Mouse (Mus musculus) limb, embryonic 12.5 days (tissue): ENCODE data around the gene Plekhg4. TPM values are rescaled to one million over a fixed set of nuclear protein-coding genes. Genes with fewer than 3 reads are reported as not detected.

Experiments used
- polyA plus RNA-seq: library from polyadenylated mRNA; unstranded; fragments of >200 nt; fragmentation: Nextera tagmentation; extraction: Ambion mirVana; gene quantifications from 2 replicates; pipeline ENCODE4 v1.2.1, GENCODE M21; 2016

Plekhg4 gene
- polyA plus RNA-seq, 1 experiment from 2014 or later = 0.80 TPM

Other genes starting within 250 kb of the Plekhg4 start
- not detected in 2 replicates for gene Ces4a, start 241.5 kb upstream of the Plekhg4 start, polyA plus RNA-seq
- gene Cbfb, start 202.6 kb upstream of the Plekhg4 start, polyA plus RNA-seq = 108 and 109 TPM in 2 replicates
- gene D230025D16Rik, start 148.1 kb upstream of the Plekhg4 start, polyA plus RNA-seq = 25.9 and 27.2 TPM in 2 replicates
- gene B3gnt9, start 118.1 kb upstream of the Plekhg4 start, polyA plus RNA-seq = 5.9 and 6.8 TPM in 2 replicates
- 16.0 and 16.6 TPM in 2 replicates for gene Tradd, start 108.7 kb upstream of the Plekhg4 start, polyA plus RNA-seq
- gene Fbxl8, start 108.6 kb upstream of the Plekhg4 start, polyA plus RNA-seq = 1.7 and 1.9 TPM in 2 replicates
- gene Hsf4, start 103.5 kb upstream of the Plekhg4 start, polyA plus RNA-seq = 0.13 and 0.18 TPM in 2 replicates
- 1.6 TPM in 2 replicates for gene Nol3, start 97.1 kb upstream of the Plekhg4 start, polyA plus RNA-seq
- 15.6 and 19.6 TPM in 2 replicates for gene 4931428F04Rik, start 83.4 kb upstream of the Plekhg4 start, polyA plus RNA-seq
- 10.0 and 10.2 TPM in 2 replicates for gene Exoc3l, start 77.2 kb upstream of the Plekhg4 start, polyA plus RNA-seq
- 75.6 and 91.3 TPM in 2 replicates for gene E2f4, start 75.6 kb upstream of the Plekhg4 start, polyA plus RNA-seq
- 4.3 and 4.4 TPM in 2 replicates for gene Elmo3, start 67.7 kb upstream of the Plekhg4 start, polyA plus RNA-seq
- 1.5 TPM in 2 replicates for gene Lrrc29, start 47.0 kb upstream of the Plekhg4 start, polyA plus RNA-seq
- gene Tmem208, start 46.9 kb upstream of the Plekhg4 start, polyA plus RNA-seq = 95.6 and 109 TPM in 2 replicates
- gene Fhod1, start 25.3 kb upstream of the Plekhg4 start, polyA plus RNA-seq = 1.6 and 2.3 TPM in 2 replicates
- 7.0 and 7.6 TPM in 2 replicates for gene Slc9a5, start 24.4 kb upstream of the Plekhg4 start, polyA plus RNA-seq
- not detected in 2 replicates for gene Kctd19, start 40.2 kb downstream of the Plekhg4 start, polyA plus RNA-seq
- 0.12 and 0.39 TPM in 2 replicates for gene Lrrc36, start 40.3 kb downstream of the Plekhg4 start, polyA plus RNA-seq
- 25.3 and 28.9 TPM in 2 replicates for gene Tppp3, start 98.3 kb downstream of the Plekhg4 start, polyA plus RNA-seq
- 34.8 and 36.9 TPM in 2 replicates for gene Zdhhc1, start 123.6 kb downstream of the Plekhg4 start, polyA plus RNA-seq
- gene Hsd11b2, start 145.5 kb downstream of the Plekhg4 start, polyA plus RNA-seq = 28.2 and 30.6 TPM in 2 replicates
- 60.5 and 61.5 TPM in 2 replicates for gene Atp6v0d1, start 192.8 kb downstream of the Plekhg4 start, polyA plus RNA-seq
- 11.3 and 16.8 TPM in 2 replicates for gene Ripor1, start 232.0 kb downstream of the Plekhg4 start, polyA plus RNA-seq